Mouse (Mus musculus) megakaryocyte progenitor cell, adult 5-6 weeks (primary cell): ENCODE data around the gene Spata45. TPM values are rescaled to one million over a fixed set of nuclear protein-coding genes. Genes with fewer than 3 reads are reported as not detected.

Experiments
- ATAC-seq: replicated peaks from 2 replicates; pipeline ENCODE4 v1.8.0; 2016; ENCODE audit warnings: mild to moderate bottlenecking, moderate TSS enrichment, inconsistent platforms; ENCODE audit not compliant: poor library complexity
- total RNA-seq, 2 experiments: library from RNA; stranded (forward) in 1 of 2; stranded (reverse) in 1 of 2; fragments of 157-497, 149-512 nt in 1 of 2; fragments of 200-1000 nt in 1 of 2; gene quantifications; 2 replicates each; pipeline versions ENCODE4 v1.2.3 to v1.2.4; 2015 to 2017

Gene Spata45
- total RNA-seq, 2 experiments from 2014 or later = not detected

DNA sequence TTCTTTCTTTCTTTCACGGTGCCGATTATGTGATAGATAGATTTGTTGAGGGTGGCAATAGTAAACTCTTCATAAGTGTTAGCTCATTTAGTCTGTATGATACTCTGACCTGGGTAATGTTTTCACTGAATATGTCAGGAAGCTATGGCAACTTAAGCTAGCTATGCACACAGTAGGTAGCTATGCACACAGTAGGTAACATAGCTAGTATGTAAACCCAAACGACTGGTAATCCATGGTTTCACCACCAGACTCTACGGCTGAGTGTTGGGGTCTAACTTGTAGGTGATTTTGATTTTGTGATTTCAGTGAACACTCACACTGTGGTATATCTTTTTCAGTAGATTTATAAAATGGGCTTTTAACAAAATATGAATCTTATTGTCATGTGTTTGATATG lies 1.6 kb downstream of the Spata45 start:
- ATAC-seq = no peak

DNA sequence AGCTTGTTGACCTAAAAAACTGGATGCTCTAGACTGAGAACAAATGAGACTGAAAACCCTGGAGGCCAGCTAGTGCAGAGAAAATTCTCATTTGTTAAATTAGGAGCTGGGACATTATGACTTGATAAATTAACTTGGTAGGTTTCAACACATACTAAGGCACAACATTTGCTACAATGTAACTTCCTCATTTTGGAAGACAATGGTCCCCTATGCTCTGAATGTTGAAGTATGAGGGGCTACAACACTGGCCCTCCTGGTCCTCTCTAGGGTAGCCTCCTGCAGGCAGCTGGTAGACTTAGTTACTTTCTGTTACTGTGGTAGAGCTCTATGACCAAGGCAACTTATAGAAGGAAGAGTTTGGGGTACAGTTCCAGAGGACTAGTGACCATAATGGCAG lies 4.9 kb downstream of the Spata45 start:
- ATAC-seq = peak; percentile 60

DNA sequence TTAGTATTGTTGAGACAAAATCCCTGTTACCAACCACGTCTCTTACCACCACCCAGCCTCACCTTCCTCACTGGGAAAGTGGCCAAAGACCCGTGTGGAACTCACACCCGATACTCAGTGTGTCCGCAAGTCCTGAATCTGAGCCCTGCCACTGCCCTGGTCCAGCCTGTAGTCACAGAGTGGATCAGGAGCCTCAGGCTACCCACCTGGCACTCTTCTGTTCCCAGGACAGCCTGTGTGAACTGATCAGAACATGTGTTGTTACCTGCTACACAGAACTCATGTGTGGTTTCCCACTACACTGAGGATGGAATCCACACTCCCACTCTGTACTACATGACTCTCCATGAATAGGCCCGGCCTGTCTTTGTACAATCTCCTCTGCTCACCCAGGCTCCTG lies 5.7 kb downstream of the Spata45 start:
- ATAC-seq = no peak

DNA sequence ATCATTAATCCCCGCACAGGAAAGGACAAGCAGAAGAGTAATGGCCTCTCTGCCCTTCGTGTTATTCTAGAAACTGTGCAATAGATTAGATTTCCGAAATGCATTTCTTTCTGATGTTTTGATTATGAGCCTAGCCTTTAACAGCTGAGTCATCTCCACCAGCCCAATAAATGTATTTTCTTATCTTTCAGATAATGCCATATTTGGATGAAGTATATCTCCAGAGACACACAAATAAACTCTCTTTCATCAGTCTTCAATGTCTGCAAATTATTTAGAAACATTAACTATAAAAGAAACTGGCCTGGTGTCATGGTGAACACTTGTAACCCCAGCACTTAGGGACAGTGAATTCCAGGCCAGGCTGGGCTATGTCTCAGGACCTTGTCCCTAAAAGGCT lies 6.2 kb downstream of the Spata45 start:
- ATAC-seq = no peak

DNA sequence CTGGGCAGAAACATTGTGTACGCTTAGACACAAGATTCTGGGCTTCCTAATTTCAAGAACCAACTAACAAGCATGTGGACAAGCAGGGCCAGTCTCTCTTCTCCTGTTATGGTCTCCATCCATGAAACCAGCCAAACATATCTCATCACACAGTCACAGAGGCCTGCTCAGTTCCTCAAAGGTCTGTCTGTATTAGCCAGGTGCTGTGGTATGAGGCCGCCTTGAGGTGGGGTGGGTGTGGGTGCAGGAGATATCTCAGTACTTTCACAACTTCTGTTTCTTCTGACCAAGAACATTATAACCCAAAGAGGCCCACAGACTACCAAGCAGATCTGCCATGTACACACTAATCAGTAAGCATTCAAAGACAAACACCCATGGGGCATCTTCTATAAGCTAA lies 8.8 kb downstream of the Spata45 start:
- ATAC-seq = no peak; the same call in 1 of the 2 replicates

DNA sequence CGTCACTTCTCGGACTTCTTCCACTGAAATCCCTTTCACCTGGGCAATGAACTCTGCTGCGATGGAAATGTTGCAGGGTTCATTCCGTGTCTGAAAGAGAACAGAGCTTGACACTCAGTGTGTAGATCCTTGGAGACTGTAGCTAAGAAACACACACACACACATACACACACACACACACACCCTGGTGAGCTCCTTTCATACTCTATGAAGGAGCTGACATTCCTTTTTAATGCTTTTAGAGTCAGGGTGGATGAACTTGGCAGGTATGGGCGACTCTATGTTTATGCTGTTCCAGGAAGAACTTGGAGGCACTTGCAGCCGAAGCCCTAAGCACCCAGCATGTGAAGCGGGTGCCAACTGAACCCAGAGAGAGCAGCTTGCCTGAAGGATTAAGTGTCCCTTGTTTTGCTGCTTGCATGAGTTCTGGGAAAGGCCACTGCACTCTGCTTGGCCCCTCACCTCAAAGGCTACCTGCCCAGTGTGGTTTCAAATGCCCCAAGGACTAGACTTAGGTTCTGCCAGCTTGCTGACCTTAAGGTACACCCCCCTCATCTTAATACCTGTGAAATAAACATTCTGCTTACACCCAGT lies 9.9 kb downstream of the Spata45 start:
- no peak for ATAC-seq

DNA sequence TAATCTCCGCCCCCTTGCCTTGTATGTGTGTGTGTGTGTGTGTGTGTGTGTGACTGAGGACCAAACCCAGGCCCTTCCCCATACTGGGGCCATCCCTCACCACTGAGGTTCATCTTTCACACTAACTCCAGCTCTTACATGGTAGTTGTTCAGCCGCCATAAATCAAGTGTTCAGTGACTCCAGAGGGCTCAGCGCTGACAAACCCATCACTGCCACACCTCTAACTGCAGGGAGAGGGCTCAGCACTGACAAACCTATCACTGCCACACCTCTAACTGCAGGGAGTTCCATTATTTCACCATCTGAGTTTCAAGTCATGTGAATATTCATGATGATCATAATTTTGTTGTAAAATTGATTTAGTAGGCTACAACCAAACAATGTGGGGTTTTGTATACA lies 17.1 kb downstream of the Spata45 start:
- ATAC-seq = no peak

DNA sequence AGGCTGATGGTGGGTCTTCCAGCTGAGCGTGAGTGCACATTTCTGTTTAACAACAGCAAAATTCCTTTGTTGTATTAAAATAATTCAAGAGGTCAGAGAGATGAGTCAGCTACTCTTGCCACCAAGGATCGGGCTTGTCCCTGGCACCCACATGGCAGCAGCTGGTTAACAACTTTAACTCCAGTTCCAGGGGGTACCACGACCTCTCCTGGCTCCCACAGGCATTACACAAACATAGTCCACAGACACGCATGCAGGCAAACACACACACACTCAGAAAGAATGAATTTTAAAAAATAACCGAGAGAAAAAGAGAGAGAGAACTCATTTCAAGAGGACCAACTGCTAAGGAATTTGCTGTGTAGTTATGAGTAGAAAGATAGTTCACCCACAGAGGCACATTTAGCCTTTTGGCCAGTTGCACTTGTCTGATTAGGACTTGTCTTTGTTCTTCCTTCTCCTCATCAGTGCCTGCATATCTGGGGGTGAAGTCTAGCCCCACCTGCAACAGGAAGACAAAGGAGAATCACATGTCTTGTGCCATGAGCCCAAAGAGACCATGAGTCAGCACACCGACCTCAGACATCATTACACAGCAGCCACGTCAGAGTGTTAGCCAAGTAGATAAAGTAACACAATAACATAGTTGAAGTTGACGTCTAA lies 18.6 kb downstream of the Spata45 start:
- ATAC-seq = peak; percentile 91

DNA sequence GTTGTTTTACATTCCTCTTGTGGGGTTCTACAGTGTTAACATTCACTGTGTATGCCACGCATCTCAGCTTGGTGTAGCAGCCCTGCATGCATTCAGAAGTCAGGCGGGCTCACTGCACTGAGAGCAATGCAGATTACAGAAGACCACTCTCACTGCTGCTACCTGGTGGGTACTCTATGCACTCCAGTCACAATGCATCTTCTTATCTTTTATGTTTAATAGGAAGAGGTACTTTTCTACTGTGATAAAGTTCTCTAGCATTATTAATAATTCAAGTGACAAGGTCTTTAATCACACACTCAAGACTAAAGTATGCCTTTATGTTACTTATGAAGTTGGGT lies 19.1 kb downstream of the Spata45 start:
- peak; percentile 80 for ATAC-seq

DNA sequence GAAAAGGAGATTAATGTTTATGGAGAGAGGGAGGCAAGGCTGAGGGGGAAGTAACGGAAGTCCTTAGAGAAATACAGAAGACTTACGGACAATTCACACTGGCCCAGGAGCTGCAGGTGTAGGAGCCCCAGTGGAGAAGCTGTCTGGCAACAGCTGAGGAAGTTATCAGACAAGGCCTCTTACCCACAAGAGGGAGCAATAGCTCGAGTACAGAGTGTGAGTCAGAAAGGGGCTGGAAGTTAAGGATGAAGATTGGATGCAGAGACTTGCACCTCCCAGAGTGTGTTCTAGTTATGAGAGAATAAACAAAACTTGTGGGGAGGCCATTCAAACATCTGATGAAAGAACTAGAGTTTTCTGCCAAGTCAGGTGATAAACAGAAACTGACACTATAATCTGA lies 21.0 kb downstream of the Spata45 start:
- no peak for ATAC-seq

DNA sequence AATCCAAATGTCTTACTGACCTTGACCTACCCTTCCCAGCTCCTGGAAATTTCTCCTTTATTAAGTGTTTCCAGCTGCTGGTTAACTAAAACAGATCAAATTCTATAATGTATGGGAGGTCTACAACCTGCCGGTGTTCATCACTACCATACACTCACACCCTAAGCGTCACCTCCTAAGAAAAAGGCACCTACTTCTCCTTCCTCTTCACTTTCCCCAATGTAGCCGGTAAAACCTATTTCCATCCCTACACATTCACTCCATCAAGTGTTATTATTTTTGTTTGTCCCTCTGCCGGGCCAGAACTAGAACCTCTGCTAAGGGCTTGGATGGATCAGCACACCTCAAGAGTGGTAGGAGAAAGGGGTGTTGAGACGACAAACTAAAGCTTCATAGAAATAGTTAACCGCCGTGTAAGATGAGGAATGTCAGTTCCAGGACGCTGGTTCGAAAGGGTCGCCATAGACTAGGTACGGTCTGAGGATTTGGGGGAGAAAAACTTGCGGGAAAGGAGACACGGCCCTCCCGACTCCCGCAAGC lies 25.9 kb downstream of the Spata45 start:
- ATAC-seq = peak; percentile 12

DNA sequence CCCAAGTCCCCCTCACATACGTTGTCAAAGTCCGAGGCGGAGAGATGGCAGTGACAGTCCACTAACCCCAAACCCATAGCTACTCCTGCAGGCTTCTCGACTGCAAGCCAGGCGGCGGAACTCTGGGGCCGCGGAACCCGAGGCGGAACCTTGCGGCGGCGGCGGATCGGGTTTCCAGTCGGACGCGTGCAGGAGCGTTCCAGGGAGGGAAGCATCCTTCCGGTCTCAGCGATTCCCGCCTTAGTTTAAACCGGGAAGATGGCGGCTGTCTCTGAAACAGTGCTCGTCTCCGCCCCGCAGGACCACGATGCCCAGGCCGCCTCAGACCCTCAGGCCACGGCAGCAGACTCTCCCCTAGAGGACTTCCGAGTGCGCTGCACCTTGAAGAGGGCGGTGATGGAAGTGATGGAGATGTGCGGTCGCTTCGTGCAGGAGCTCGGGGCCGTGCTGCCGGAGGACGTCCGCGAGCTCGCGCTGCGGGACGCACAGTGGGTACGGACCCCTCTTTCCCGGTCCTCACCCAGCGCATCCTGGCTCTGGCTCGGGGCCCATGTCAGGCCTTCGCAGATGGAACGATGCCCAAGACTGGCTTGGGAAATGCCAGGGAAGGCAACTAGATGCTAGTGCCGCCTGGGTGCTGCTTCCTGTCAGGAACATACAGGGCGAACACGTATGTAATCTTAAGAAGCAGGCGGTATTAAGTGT lies 26.5 kb downstream of the Spata45 start, which contains the start of the genes Tatdn3 and Nsl1:
Gene Tatdn3, minus strand, starts transcription at position 152 of the 705 bp plus-strand sequence.
Gene Nsl1, plus strand, starts transcription at position 232 of the 705 bp plus-strand sequence.
- ATAC-seq = peak; percentile 98

DNA sequence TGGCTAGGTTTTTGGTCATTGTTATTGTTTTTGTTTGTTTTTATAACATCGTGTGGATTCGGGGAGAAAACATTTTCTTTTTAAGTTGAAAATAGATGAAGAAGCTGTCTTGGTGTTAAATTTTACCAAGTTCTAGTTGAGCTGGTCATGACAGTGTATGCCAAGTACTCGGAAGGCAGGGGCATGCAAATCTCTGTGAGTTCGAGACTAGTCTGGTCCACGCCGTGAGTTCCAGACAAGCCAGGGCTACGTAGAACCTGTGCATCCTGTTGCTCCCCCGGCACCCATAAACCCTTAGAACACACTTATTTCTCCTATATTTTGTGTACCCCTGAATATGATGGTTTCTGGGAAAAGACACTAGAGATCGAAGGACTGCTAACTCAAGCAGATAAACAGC lies 27.3 kb downstream of the Spata45 start:
- no peak for ATAC-seq

DNA sequence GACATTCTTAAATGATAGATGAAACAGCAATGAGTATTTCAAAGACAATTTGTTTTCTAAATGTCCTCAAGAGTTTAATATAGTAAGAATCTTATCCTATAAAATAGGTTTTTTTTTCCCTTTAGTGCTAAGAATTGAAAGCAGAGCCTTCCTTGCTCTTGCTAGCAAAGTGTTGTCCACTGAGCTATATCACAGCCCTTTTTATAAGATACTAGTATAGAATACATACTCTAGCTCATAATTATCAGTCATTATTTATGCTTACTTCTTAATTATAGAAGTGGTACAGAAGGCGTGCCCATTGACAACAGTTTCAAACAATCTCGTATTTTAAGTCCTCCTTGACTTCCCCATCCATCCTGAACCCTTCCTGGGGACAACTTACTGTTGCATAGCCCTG lies 28.1 kb downstream of the Spata45 start:
- no peak for ATAC-seq

DNA sequence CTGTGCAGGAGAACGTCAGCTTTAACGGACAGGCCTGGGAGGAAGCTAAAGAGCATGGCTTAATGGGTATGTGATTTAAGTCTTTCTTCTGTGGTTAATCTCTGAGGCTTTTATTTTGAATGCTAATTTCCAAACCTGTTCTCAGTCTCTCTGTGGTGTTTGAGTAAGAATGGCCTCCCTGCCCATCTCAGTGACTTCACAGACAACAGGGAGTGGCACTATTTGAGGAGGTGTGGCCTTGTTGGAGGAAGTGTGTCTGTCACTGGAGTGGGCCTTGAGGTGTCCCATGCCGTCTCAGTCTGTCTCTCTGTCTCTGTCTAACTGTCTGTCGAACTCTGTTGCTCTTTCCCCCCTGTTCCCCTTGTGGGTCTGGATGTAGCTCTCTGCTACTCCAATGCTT lies 28.7 kb downstream of the Spata45 start:
- ATAC-seq = peak; percentile 24; the same call in 1 of the 2 replicates

DNA sequence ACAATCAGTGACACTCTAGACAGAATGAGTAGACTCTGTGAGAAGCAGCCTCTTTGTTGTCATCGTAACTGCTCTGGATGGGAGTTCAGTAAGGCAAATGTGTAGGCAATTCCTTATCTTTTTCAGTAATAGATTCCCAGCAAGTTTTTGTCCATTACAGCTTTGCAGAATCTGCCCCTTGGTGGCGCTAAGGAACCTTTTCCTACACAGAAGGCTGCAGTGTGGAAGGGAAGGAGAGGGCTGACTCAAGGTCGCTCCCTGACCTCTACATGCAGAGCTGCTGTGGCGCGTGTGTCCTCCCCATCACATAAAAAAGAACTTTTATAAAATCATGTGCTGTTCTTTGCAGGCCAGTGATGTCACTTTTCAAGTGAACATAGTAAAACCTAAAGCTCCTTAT lies 31.9 kb downstream of the Spata45 start:
- peak; percentile 42; the same call in 1 of the 2 replicates for ATAC-seq

DNA sequence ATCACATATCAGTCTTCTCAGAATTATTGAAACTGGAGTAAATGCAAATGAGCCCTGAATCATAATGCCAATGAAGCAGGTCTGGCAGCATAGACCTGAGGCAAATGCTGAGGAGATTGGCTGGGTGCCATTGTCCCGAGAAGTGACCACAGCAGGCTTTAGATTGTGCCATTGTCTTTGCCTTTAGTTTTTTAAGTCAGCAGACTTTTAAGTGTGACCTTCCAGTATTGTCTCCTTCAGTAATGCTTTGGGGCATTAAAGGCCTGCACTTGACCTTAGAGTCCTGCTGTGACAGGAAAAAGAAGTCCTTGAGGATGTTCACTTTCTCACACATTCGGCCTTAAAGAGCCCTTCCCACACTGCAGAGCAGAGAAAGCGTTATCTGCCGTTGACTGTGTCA lies 33.8 kb downstream of the Spata45 start:
- no peak for ATAC-seq

DNA sequence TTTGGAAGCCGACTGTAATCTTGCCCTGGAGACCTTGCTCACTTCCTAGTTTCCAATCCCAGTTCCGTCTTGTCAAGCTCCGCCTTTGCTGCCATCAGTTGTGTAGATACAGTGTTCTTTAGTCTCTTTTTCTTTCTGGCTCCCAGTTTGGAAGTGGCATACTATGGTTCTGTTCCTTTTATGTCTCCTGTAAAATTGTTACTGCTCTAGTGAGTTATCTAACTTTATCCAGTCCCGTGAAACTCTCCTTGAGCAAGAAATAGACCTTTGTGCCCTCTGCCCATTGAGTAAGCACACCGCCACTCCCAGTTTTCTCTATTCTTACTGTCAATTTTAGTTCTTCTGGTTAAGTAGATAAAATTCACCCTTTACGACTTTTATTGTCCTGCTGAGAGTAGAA lies 35.2 kb downstream of the Spata45 start:
- ATAC-seq = no peak

DNA sequence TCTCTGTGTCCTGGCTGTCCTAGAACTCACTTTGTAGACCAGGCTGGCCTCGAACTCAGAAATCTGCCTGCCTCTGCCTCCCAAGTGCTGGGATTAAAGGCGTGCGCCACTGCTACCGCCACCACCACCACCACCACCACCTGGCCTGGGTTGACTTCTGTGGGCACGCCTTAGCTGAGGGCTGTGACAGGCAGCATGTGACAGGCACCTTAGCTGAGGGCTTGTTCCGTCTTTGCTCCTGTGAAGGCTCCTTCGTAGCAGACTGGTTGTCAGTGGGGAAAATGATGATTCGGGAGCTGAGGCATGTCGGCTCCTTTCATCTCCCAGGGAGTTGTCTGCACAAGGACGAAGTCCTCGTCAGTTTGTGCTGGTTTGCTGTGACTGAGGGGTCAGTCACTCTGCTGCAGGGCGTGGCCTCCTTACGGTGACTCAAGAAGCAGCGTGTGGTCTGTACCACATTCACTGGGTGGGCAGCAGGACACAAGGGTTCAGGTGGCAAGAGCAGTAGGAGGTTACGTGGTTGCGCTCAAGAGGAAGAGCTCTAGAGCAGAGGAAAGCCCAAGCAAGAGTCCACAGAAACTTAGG lies 36.0 kb downstream of the Spata45 start:
- no peak for ATAC-seq

DNA sequence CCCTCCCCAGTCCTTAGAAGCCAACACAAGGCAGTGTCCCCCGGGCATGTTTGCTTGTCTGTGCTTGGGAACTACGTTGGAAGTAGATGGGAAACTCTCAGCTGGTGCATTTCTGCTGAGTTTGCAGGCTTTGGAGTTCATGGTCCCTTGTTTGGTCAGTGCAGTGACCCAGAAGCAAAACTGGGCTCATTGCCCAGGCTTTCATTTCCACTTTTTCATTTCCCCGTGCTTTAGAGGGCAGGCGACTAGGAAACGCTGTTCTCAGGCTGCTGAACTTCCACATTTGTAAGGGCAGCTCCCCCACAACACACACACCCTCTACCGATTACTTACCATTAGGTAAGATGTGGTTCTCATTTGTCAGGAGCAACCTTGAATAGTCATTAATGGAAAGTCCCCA lies 36.6 kb downstream of the Spata45 start:
- ATAC-seq = peak; percentile 74

DNA sequence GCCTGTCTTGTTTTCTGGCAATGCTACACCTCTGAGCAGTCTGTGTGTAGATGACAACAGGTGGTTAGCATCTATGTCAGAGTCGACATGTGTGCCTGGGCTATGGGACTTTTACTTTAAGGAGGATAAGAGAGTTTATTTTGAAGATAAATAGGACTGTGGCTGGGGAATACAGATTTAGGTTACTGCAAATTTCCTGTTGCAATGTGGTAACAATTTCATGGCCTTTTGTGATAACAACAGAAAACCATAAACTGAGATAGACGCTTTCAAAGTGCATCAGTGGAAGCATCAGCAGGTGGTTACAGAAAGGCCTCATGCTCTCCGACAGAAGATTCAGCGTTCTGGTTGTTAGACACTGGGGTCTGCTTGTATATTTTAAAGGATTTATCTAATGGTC lies 37.0 kb downstream of the Spata45 start:
- ATAC-seq = peak; percentile 17; the same call in 1 of the 2 replicates
